Mouse (Mus musculus): ENCODE data around the gene Ascc1.

DNA sequence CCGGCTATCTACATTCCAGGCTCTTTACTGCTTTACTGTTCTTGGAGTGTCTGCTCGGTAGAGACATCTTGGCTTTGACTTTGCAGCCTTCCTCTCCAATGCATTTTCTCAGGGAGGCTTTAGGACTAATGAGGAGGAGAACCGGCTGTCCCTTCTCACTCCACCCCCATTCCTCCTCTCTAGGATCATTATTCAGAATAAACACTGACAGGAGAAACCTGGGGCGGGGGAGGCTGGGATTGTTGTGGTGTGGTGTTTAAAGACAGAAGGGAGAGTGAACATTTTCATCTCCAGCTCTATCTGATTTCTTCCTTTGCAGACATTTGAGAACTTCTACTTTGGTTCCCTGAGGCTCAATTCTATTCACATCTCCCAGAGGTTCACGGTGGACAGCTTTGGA, 95.2 kb downstream of the Ascc1 start:
- TF ChIP-seq CTCF (IDR thresholded peaks at IDR 0.05; ENCODE audit: low read depth, low read length) = no peak
- TF ChIP-seq POLR2A (IDR thresholded peaks at IDR 0.05; ENCODE audit: insufficient read depth, low read length) = no peak
- TF ChIP-seq EP300 (IDR thresholded peaks at IDR 0.05; ENCODE audit: insufficient read depth, low read depth, low read length) = no peak
